Mouse (Mus musculus) olfactory bulb, adult 2 months (tissue): ENCODE measurements at regions not wholly inside any gene's neighbourhood (a gene's known extent, or its start where the extent isn't known, plus 50 kb on each side); places are given as distances from the start of the nearest gene placed in this dataset.

Source experiments
- CTCF ChIP-seq: fragments of 200-500 bp; IDR thresholded peaks from 2 replicates; pipeline ENCODE4 v1.5.1; 2012; ENCODE audit warnings: low read depth, mild to moderate bottlenecking, low read length, moderate library complexity; ENCODE audit not compliant: insufficient read depth
- POLR2A ChIP-seq: fragments of 200-500 bp; IDR thresholded peaks from 2 replicates; pipeline ENCODE4 v1.6.1; 2012; ENCODE audit warnings: mild to moderate bottlenecking, low read depth, low read length, moderate library complexity; ENCODE audit not compliant: insufficient read depth

GRCm38 (mm10) chr19:56029428-56030281 lies 257.3 kb upstream of the Habp2 start:
- TF ChIP-seq POLR2A (no peak), CTCF (no peak)
